Mouse (Mus musculus): ENCODE data around the gene 3110082I17Rik.

GRCm38 (mm10) chr5:139453031-139453430 lies 7.3 kb downstream of the 3110082I17Rik start:
- TF ChIP-seq CTCF (IDR thresholded peaks at IDR 0.05; ENCODE audit: low read depth, low read length), result no peak
- no peak for TF ChIP-seq POLR2A (IDR thresholded peaks at IDR 0.05; ENCODE audit: extremely low read depth, insufficient read depth, low read length)
